Mouse (Mus musculus) olfactory bulb, adult 2 months (tissue): ENCODE data around the gene Dact2.

Experiments
- CTCF ChIP-seq: fragments of 200-500 bp; IDR thresholded peaks from 2 replicates; pipeline ENCODE4 v1.5.1; 2012; ENCODE audit warnings: low read depth, mild to moderate bottlenecking, low read length, moderate library complexity; ENCODE audit not compliant: insufficient read depth
- POLR2A ChIP-seq: fragments of 200-500 bp; IDR thresholded peaks from 2 replicates; pipeline ENCODE4 v1.6.1; 2012; ENCODE audit warnings: mild to moderate bottlenecking, low read depth, low read length, moderate library complexity; ENCODE audit not compliant: insufficient read depth

- peak; percentile 77 for TF ChIP-seq CTCF
- no peak for TF ChIP-seq POLR2A
Observed at GRCm38 (mm10) chr17:14206062-14206461, 2.0 kb upstream of the Dact2 start.
